Mouse (Mus musculus) CD8-positive naive resting alpha-beta T cell, adult 2 months (primary cell): ENCODE data around the gene Nxpe2.
"Not testable (repeated sequence)": the region's sequence is repeated elsewhere in the genome, so short reads cannot be mapped to it uniquely, and the experiment has no call there.

Experiments used
- DNase-seq, 2 experiments: peaks; one replicate each; pipeline ENCODE4 v3.0.0; 2022; ENCODE audit warnings: low read depth in 2 of 2, low spot score in 2 of 2

Gene Nxpe2

GRCm38 (mm10) chr9:48303564-48303963 lies 49.7 kb downstream of the Nxpe2 start:
- DNase-seq, result not testable (repeated sequence)

GRCm38 (mm10) chr9:48298983-48299382 lies 54.3 kb downstream of the Nxpe2 start:
- no peak for DNase-seq

DNA sequence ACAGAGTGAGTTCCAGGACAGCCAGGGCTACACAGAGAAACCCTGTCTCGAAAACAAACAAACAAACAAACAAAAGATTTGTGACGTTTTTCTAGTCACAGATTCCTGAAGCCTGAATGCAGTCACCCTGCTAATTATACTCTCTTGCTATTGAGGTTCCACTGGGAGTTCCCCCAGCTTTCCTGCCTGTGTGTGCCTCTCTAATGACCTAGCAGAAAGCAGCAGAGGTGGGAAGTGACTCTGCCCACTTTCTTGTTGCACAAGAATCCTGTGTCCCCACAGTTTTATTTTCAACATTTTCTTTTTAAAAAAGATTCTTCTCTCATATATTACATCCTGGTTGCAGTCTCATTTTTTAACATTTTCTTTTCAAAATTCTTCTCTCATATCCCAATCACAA lies 58.5 kb downstream of the Nxpe2 start:
- DNase-seq, result no peak

GRCm38 (mm10) chr9:48290281-48290680 lies 63.0 kb downstream of the Nxpe2 start:
- DNase-seq, result no peak

DNA sequence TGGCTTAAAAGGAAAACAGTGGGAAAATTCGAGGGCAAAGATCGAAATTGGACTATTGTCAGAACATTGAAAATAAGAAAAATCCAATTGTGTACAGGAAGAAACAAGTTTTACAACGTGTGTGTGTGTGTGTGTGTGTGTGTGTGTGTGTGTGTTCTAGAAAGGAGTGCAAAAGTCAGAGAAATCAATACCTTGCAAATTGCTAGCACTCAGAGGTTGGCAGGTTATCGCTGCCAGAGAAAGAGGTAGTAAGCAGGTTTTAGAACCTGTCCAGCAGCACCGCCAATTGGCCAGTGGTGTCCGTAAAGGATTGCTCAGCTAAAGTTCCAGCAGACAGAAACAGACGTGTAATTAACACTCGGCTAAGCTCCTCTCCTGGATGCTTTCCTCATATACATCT lies 69.0 kb downstream of the Nxpe2 start:
- DNase-seq, result no peak

DNA sequence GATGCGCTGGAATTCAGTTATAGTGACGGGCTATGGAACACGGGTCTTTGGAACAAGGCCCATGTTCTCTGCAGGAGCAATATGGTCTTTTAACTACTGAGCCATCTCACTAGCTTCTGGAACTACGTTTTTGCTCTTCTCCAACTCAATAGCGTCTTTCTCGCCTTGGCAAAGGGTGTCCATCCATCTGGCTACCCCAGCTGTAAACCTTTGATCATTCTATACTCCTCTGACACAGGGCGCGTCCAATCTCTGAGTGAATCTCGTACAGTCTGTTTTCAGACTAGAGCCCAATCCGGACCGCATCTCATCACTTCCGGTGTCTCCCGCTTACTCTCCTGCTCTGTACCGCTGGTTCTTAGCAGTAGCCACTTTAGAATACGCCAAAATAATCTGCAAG lies 76.4 kb downstream of the Nxpe2 start:
- no peak for DNase-seq
